Mouse (Mus musculus) ES-E14 (cell line): ENCODE data around the gene Stard3.

ENCODE experiments used
- HCFC1 ChIP-seq: IDR thresholded peaks from 2 replicates; pipeline ENCODE4 v1.6.1; 2012; ENCODE audit warnings: low read length, inconsistent platforms, borderline replicate concordance; ENCODE audit not compliant: insufficient read depth
- MAFK ChIP-seq: IDR thresholded peaks from 2 replicates; pipeline ENCODE4 v1.6.1; 2014; ENCODE audit warnings: mild to moderate bottlenecking, low read depth, low read length, inconsistent platforms; ENCODE audit not compliant: insufficient read depth
- ZC3H11A ChIP-seq: IDR thresholded peaks from 2 replicates; pipeline ENCODE4 v1.6.1; 2012; ENCODE audit warnings: low read depth, mild to moderate bottlenecking, inconsistent platforms, low read length, borderline replicate concordance
- ZNF384 ChIP-seq: IDR thresholded peaks from 2 replicates; pipeline ENCODE4 v1.6.1; 2012; ENCODE audit warnings: low read depth, low read length, inconsistent platforms

DNA sequence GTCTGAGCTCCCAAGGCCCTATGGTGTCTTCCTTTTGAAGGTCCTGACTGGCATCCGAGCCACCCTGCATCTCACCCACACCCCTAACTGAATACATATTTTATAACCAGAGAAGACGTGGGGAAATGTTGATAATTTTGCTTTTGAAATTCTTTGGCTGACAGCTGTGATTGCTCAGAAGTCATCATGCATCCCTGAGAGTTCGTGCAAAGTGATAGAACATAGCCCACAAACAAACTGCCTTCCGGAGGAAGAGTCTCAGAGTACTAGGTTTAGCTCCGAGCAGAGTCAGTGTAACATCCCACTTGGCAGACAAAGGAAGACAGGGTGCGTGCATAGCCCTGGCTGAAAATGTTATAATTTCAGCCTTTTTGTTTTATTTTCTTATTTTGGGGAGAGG, 15.1 kb downstream of the Stard3 start:
- TF ChIP-seq ZNF384 (no peak), MAFK (no peak), HCFC1 (no peak), ZC3H11A (no peak)
